Mouse (Mus musculus): Measurements from ENCODE around the gene Agap2. TPM values are rescaled to one million over a fixed set of nuclear protein-coding genes. Genes with fewer than 3 reads are reported as not detected.

Gene Agap2
- polyA plus RNA-seq, 1 experiment from 2014 or later, result not detected

GRCm38 (mm10) chr10:127091507-127092396 lies 16.7 kb downstream of the Agap2 start:
- Histone ChIP-seq H3K4me3 (peak overlapping the region; percentile 29), H3K4me2 (peak overlapping the region; percentile 46), H3K9ac (no peak overlapping the region), H3K27ac (no peak overlapping the region), H3K4me1 (replicated peaks) (peaks cover 28% of the 10 kb centered on the region), H3K9me3 (replicated peaks) (no peaks in the 10 kb centered on the region), H3K27me3 (peaks cover 71% of the 10 kb centered on the region), H3K36me3 (peaks cover 5% of the 10 kb centered on the region; the same call in 1 of the 2 replicates)
- no peak for ATAC-seq (replicated peaks; ENCODE audit: insufficient number of reproducible peaks, insufficient read depth, low FRiP score, low read depth)
- WGBS, result 9% methylated on average over 51 of the region's 51 CpGs

GRCm38 (mm10) chr10:127092742-127093141 lies 17.7 kb downstream of the Agap2 start:
- no peak overlapping the region for H3K27ac ChIP-seq
- H3K4me2 ChIP-seq, result no peak overlapping the region
- peaks cover 28% of the 10 kb centered on the region for H3K4me1 ChIP-seq (replicated peaks)
- WGBS, result 45% methylated on average over 4 of the region's 4 CpGs
- H3K36me3 ChIP-seq, result peaks cover 8% of the 10 kb centered on the region; the same call in 1 of the 2 replicates
- H3K27me3 ChIP-seq, result peaks cover 62% of the 10 kb centered on the region
- no peak for ATAC-seq (replicated peaks; ENCODE audit: insufficient number of reproducible peaks, insufficient read depth, low FRiP score, low read depth)
- no peak overlapping the region for H3K9ac ChIP-seq
- H3K4me3 ChIP-seq, result no peak overlapping the region
- no peaks in the 10 kb centered on the region for H3K9me3 ChIP-seq (replicated peaks)

DNA sequence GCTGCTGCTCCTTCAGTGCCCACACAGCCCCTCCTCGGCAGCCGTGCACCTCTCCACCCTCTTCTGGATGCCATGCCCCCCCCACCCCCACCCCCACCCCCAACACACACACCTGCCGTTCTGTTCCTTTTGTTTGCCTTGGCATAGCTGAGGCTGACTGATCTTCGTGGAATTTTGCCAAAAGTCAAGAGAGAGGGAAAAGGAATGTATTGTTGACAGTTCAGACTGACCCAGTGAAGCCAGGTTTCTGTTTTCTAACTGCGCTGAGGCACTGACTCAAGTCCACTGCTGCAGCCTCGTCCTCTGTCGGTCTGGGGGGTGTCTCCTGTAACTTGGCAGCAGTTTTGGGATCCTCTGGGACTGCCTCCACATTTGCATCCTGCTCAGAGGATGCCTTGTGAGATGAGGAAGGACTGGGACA lies 19.3 kb downstream of the Agap2 start:
- Histone ChIP-seq H3K36me3 (peaks cover 16% of the 10 kb centered on the region; the same call in 1 of the 2 replicates), H3K27me3 (peaks cover 46% of the 10 kb centered on the region), H3K27ac (no peak overlapping the region), H3K4me3 (no peak overlapping the region), H3K9ac (no peak overlapping the region), H3K4me1 (replicated peaks) (peaks cover 28% of the 10 kb centered on the region), H3K9me3 (replicated peaks) (no peaks in the 10 kb centered on the region), H3K4me2 (no peak overlapping the region)
- 19% methylated on average over 6 of the region's 7 CpGs for WGBS
- ATAC-seq (replicated peaks; ENCODE audit: insufficient number of reproducible peaks, insufficient read depth, low FRiP score, low read depth), result peak; percentile 6; the same call in 1 of the 2 replicates

DNA sequence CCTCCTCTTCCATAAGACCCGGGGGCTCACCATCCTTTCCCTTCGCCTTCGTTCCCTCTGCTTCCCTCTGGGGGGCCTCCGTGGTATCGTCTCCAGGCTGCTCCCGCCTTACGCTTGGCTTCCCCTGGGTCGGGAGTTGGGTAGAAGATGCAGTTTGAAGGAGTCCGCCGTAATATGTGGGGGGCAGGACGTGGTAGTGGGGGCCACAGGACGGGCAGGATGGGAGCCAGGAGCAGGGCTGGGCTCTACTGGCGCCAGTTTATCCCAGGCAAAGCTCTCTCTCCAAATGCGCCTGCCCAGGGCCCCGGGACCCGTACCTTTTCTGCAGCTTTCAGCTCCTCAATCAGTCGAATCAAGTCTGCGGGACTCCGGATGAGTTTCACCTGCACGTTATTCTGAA lies 23.4 kb downstream of the Agap2 start:
- Histone ChIP-seq H3K4me3 (no peak overlapping the region), H3K36me3 (peaks cover 16% of the 10 kb centered on the region; the same call in 1 of the 2 replicates), H3K9me3 (replicated peaks) (no peaks in the 10 kb centered on the region), H3K4me2 (no peak overlapping the region), H3K9ac (no peak overlapping the region), H3K27ac (no peak overlapping the region), H3K27me3 (peaks cover 4% of the 10 kb centered on the region), H3K4me1 (replicated peaks) (peaks cover 11% of the 10 kb centered on the region)
- no peak for ATAC-seq (replicated peaks; ENCODE audit: insufficient number of reproducible peaks, insufficient read depth, low FRiP score, low read depth)
- WGBS, result 77% methylated on average over 20 of the region's 20 CpGs

DNA sequence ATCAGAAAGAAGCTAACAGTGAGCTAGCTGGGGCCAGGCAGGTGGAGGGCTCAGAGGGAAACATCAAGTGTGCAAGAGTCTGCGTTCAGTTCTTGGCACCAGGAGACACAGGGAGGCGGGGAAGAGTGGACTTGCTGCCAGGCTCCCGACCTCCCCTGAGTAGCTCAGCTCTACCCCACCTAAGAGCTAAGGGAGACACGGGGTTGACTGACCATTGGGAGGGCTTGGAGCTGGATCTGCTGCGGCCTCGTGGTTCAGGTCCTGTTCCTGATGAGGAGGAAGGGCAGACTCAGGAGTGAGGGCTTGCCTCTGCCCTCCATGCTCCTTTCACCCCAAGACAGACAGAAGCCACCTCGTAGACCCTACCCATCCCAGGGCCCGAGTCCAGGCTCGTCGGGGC lies 24.1 kb downstream of the Agap2 start:
- no peak overlapping the region for H3K4me2 ChIP-seq
- no peak for ATAC-seq (replicated peaks; ENCODE audit: insufficient number of reproducible peaks, insufficient read depth, low FRiP score, low read depth)
- H3K4me1 ChIP-seq (replicated peaks), result peaks cover 11% of the 10 kb centered on the region
- H3K27me3 ChIP-seq, result no peaks in the 10 kb centered on the region
- H3K36me3 ChIP-seq, result peaks cover 16% of the 10 kb centered on the region; the same call in 1 of the 2 replicates
- H3K9me3 ChIP-seq (replicated peaks), result no peaks in the 10 kb centered on the region
- 82% methylated on average over 10 of the region's 10 CpGs for WGBS
- no peak overlapping the region for H3K9ac ChIP-seq
- no peak overlapping the region for H3K27ac ChIP-seq
- H3K4me3 ChIP-seq, result no peak overlapping the region

DNA sequence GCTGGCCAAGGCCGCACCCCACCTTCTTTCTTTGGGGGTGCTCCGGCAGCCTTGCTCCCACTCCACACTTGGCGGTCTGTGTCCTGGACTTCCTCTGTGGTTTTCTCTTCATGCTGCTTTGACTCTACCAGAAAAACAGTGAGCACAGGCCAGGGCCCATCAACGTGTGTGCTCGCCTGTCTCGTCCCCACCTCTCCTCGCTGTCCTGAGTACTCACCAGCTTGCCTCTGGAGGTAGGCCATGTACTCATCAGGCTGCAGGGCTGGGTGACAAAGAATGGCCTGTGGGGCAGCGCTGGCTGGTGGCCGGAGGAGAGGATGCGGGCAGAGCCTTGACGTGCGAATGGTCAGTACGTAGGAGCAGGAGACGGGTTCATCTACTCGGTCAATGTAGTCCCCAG lies 24.8 kb downstream of the Agap2 start:
- WGBS, result 90% methylated on average over 15 of the region's 15 CpGs

DNA sequence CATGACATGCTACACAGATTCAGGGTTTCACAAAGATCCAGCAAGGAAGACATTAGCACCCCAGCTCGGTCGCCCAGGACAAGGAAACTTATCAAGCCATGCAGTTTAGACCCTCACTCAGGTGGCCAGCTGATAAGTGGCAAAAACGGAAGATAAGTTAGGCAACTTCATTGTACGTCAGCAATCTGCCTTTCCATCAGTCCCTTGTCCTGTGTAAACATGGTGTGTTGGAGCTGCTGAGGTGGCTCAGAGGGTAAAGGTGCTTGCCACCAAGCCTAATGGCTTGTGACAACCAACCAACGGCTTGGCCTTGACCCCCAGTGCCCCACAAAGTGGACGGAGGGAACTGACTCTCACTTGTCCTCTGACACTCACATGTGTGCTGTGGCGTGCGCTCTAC lies 25.3 kb downstream of the Agap2 start:
- no peak overlapping the region for H3K9ac ChIP-seq
- H3K4me1 ChIP-seq (replicated peaks), result peaks cover under 1% of the 10 kb centered on the region; the same call in 1 of the 2 replicates
- H3K27me3 ChIP-seq, result no peaks in the 10 kb centered on the region
- no peak for ATAC-seq (replicated peaks; ENCODE audit: insufficient number of reproducible peaks, insufficient read depth, low FRiP score, low read depth)
- 71% methylated on average over 8 of the region's 8 CpGs for WGBS
- peaks cover 16% of the 10 kb centered on the region; the same call in 1 of the 2 replicates for H3K36me3 ChIP-seq
- no peak overlapping the region for H3K4me2 ChIP-seq
- no peak overlapping the region for H3K27ac ChIP-seq
- H3K9me3 ChIP-seq (replicated peaks), result no peaks in the 10 kb centered on the region
- no peak overlapping the region for H3K4me3 ChIP-seq

More for the DNA sequence above, 24.8 kb downstream of the Agap2 start:
- Histone ChIP-seq H3K27me3 (no peaks in the 10 kb centered on the region), H3K4me1 (replicated peaks) (peaks cover 6% of the 10 kb centered on the region), H3K27ac (no peak overlapping the region), H3K36me3 (peaks cover 16% of the 10 kb centered on the region; the same call in 1 of the 2 replicates), H3K9me3 (replicated peaks) (no peaks in the 10 kb centered on the region), H3K4me3 (no peak overlapping the region), H3K4me2 (no peak overlapping the region), H3K9ac (no peak overlapping the region)
- no peak for ATAC-seq (replicated peaks; ENCODE audit: insufficient number of reproducible peaks, insufficient read depth, low FRiP score, low read depth)

GRCm38 (mm10) chr10:127101151-127101550 lies 26.1 kb downstream of the Agap2 start:
- no peak overlapping the region for H3K9ac ChIP-seq
- no peak overlapping the region for H3K4me3 ChIP-seq
- H3K27ac ChIP-seq, result no peak overlapping the region
- H3K4me1 ChIP-seq (replicated peaks), result no peaks in the 10 kb centered on the region
- H3K4me2 ChIP-seq, result no peak overlapping the region
- H3K9me3 ChIP-seq (replicated peaks), result no peaks in the 10 kb centered on the region
- peaks cover 11% of the 10 kb centered on the region; the same call in 1 of the 2 replicates for H3K36me3 ChIP-seq
- 74% methylated on average over 6 of the region's 6 CpGs for WGBS
- no peaks in the 10 kb centered on the region for H3K27me3 ChIP-seq
- no peak for ATAC-seq (replicated peaks; ENCODE audit: insufficient number of reproducible peaks, insufficient read depth, low FRiP score, low read depth)

DNA sequence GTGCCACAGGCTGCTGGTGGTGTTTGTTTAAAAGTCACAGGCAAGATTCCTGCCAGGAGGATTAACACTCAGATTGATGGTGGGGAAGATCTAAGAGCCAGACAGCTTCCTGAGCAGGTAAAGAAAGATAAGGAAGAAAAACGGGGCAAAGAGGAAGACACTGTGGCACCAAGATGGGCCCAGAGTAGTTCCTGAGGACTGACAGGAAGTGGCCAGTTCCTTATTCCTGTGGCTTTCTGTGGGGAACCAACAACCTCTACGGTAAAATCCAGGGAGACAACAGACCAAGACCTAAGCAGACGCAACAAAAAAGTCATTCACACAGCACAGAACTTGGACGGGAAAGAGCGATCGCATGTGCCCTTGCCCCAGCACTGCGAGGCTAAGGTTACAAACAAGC lies 28.5 kb downstream of the Agap2 start:
- H3K4me3 ChIP-seq, result no peak overlapping the region
- no peak overlapping the region for H3K4me2 ChIP-seq
- no peaks in the 10 kb centered on the region for H3K9me3 ChIP-seq (replicated peaks)
- 63% methylated on average over 7 of the region's 7 CpGs for WGBS
- H3K27ac ChIP-seq, result no peak overlapping the region
- ATAC-seq (replicated peaks; ENCODE audit: insufficient number of reproducible peaks, insufficient read depth, low FRiP score, low read depth), result no peak
- H3K9ac ChIP-seq, result no peak overlapping the region
- no peaks in the 10 kb centered on the region for H3K4me1 ChIP-seq (replicated peaks)
- H3K36me3 ChIP-seq, result 0 out of 2 replicates have a peak, but pooled peaks cover 4% of the 10 kb centered on the region
- no peaks in the 10 kb centered on the region for H3K27me3 ChIP-seq

DNA sequence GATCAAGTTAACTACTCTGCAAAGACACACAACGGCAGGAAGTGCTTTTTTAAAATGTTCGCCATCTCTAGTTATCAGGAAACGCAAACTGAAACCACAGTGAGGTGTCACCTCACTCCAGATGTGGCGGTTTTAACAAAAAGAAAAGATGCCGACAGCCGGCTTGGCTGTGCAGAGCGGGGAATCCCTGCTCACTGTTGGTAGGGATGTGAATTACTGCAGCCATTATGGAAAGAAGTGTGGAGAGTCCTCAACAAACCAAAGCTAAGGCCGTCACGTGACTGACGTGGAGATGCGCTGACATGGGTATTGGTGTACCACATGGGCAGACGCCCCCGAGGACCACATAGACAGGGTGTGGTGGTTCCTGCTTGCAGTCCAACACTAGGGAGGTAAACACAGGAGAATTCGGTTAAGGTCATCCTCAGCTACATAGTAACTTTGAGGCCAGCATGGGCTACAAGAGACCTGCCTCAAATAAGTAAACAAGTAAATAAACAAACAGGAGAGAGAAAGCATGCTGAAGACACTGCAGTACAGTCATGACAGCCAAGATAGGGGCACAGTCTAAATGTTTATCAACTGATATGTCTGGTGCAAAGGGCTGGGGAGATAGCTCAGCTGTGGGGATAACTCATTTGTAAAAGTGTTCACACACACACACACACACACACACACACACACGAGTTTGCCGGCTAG lies 32.6 kb downstream of the Agap2 start:
- 79% methylated on average over 16 of the region's 16 CpGs for WGBS
- no peak for ATAC-seq (replicated peaks; ENCODE audit: insufficient number of reproducible peaks, insufficient read depth, low FRiP score, low read depth)

GRCm38 (mm10) chr10:127108262-127108583 lies 33.1 kb downstream of the Agap2 start:
- ATAC-seq (replicated peaks; ENCODE audit: insufficient number of reproducible peaks, insufficient read depth, low FRiP score, low read depth), result no peak
- WGBS, result 53% methylated on average over 3 of the region's 3 CpGs
- Histone ChIP-seq H3K9me3 (replicated peaks) (no peaks in the 10 kb centered on the region), H3K4me1 (replicated peaks) (no peaks in the 10 kb centered on the region), H3K27me3 (no peaks in the 10 kb centered on the region), H3K9ac (no peak overlapping the region), H3K4me2 (no peak overlapping the region), H3K27ac (no peak overlapping the region), H3K4me3 (no peak overlapping the region), H3K36me3 (peaks cover 12% of the 10 kb centered on the region; the same call in 1 of the 2 replicates)

More for the DNA sequence above, 32.6 kb downstream of the Agap2 start:
- Histone ChIP-seq H3K4me1 (replicated peaks) (no peaks in the 10 kb centered on the region), H3K4me3 (no peak overlapping the region), H3K27ac (no peak overlapping the region), H3K36me3 (peaks cover 7% of the 10 kb centered on the region; the same call in 1 of the 2 replicates), H3K27me3 (no peaks in the 10 kb centered on the region), H3K9me3 (replicated peaks) (no peaks in the 10 kb centered on the region), H3K4me2 (no peak overlapping the region), H3K9ac (no peak overlapping the region)

Data from heart, embryonic 15.5 days (tissue).